Mouse (Mus musculus): ENCODE data around the gene 9330161L09Rik. TPM values are rescaled to one million over a fixed set of nuclear protein-coding genes. Genes with fewer than 3 reads are reported as not detected.
"Not testable (repeated sequence)": the region's sequence is repeated elsewhere in the genome, so short reads cannot be mapped to it uniquely, and the experiment has no call there.

Gene 9330161L09Rik
- polyA plus RNA-seq (2015; fragmentation: Nextera tagmentation; extraction: Ambion mirVana): 1.8 and 2.0 TPM in 2 replicates

DNA sequence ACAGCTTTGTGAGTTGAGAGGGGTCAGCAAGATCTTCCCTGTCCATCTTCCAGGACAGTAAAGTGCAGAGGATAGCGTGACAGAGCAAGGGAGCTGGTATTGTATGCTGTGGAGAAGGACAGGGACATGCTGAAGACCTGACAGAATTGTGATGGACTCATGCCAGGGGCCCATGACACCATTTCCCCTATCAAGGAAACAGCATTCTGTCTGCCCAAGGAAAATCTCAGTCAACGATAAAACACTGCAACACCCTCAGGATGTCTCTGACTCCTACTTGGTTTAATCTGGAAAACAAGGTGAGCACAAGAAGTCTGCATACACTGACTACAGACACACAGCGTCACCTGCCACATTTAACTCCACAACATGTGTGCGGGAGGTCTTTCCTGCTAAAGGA, at the start of gene 9330161L09Rik:
Gene 9330161L09Rik, minus strand, starts transcription at position 101 of the 400 bp plus-strand sequence.
- Histone ChIP-seq H3K9ac (no peak within 1 kb of the TSS), H3K4me3 (no peak within 1 kb of the TSS), H3K27ac (no peak within 1 kb of the TSS), H3K4me1 (no peaks in the 10 kb centered on the region), H3K36me3 (replicated peaks) (peaks cover 55% of the 10 kb centered on the region), H3K4me2 (no peak within 1 kb of the TSS), H3K9me3 (no peaks in the 10 kb centered on the region), H3K27me3 (replicated peaks) (no peaks in the 10 kb centered on the region)
- WGBS: 95% methylated on average over 4 of the region's 4 CpGs
- ATAC-seq (replicated peaks): no peak

DNA sequence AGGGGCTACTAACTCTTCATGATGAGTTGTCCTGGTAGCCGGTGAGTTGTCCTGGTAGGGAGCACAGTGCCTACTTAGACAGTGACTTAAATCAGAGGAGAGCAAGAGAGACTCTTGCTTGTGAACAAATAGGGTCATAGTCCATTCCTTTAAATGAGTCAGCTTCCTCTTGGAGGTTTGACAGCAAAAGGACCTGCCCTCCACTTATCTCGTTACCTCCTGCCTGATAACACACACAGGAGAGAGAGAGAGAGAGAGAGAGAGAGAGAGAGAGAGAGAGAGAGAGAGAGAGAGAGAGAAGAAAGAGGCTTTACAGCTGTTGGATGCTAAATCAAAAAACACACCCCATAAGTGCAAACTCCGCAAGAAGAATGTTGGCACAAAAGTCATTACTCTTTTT, 49.5 kb upstream of the 9330161L09Rik start, which contains the start of gene Ifi27l2b:
Gene Ifi27l2b, minus strand, starts transcription at position 84 of the 400 bp plus-strand sequence.
- ATAC-seq (replicated peaks): no peak
- H3K4me2 ChIP-seq: no peak within 1 kb of the TSS
- H3K9ac ChIP-seq: no peak within 1 kb of the TSS
- no peaks in the 10 kb centered on the region for H3K27me3 ChIP-seq (replicated peaks)
- no peak within 1 kb of the TSS for H3K4me3 ChIP-seq
- no peaks in the 10 kb centered on the region for H3K9me3 ChIP-seq
- no peaks in the 10 kb centered on the region for H3K36me3 ChIP-seq (replicated peaks)
- no peak within 1 kb of the TSS for H3K27ac ChIP-seq
- WGBS: 76% methylated on average over 3 of the region's 3 CpGs
- H3K4me1 ChIP-seq: no peaks in the 10 kb centered on the region

DNA sequence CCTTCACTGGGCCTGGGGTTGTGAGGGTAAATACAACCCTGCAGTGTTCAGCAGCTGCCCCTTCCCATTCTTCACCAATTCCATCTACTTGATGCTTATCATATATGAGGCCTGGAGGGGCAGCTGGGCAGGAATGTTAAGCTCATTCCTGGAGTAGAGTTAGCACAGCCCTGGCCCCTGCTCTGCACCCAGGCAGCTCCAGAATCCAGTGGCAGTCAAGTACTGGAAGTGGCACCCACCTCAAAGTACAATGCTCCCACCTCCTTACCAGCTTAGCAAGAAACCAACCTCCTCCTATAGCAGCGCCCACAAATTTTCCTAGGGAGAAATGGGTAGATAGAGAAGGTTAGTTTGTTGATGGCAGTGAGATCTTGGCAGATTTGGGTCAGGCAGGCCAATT, 49.1 kb upstream of the 9330161L09Rik start:
- not testable (repeated sequence) for H3K9ac ChIP-seq; H3K27ac ChIP-seq; H3K36me3 ChIP-seq (replicated peaks); H3K27me3 ChIP-seq (replicated peaks); H3K4me3 ChIP-seq; ATAC-seq (replicated peaks); H3K4me1 ChIP-seq; H3K9me3 ChIP-seq; H3K4me2 ChIP-seq
- WGBS: no CpG with 5 or more reads among the region's 1 CpGs

DNA sequence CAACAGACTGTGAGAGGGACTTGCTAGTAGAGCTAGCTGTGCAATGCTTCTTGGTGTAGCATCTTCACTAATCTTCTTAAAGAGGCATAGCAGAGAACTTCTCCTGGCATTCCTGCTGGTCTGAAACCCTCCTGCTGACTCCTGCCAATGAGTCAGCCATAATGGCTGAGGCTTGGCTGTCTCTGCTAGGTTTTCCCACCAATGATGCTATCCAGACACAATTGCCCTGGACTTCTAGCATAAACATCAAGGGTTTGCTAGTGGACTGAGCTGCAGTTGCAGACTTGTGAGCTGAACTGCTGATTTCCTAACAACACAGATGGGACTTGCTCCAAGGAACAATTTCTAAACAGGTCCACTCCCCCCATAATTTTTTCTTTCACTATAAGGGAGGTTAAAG, 45.7 kb upstream of the 9330161L09Rik start:
- H3K4me3 ChIP-seq: no peak overlapping the region
- ATAC-seq (replicated peaks): no peak
- no peak overlapping the region for H3K27ac ChIP-seq
- no peak overlapping the region for H3K9ac ChIP-seq
- no peaks in the 10 kb centered on the region for H3K27me3 ChIP-seq (replicated peaks)
- H3K9me3 ChIP-seq: no peaks in the 10 kb centered on the region
- H3K36me3 ChIP-seq (replicated peaks): no peaks in the 10 kb centered on the region
- no peaks in the 10 kb centered on the region for H3K4me1 ChIP-seq
- H3K4me2 ChIP-seq: no peak overlapping the region

DNA sequence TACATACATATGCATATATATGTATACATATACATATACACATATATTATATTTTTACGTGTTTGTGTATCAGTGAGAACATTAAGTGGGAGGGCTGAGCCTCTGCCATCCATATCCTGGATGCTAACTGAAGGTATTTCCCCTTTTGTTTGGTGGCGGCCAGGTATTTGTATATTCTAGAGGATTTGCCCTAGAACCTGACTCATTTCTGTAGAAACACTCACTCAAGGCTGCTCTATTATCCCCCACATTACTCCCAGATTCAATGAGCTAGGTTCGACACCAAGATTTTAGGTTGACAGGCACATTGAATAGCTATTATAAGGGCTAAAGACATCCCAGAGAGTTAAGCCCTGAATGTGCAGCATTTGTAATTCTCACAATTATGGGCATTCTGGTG, 37.4 kb upstream of the 9330161L09Rik start:
- Histone ChIP-seq H3K4me3 (no peak overlapping the region), H3K27me3 (replicated peaks) (no peaks in the 10 kb centered on the region), H3K27ac (no peak overlapping the region), H3K9me3 (no peaks in the 10 kb centered on the region), H3K4me2 (no peak overlapping the region), H3K36me3 (replicated peaks) (no peaks in the 10 kb centered on the region), H3K9ac (no peak overlapping the region), H3K4me1 (no peaks in the 10 kb centered on the region)
- ATAC-seq (replicated peaks): no peak
- 78% methylated on average over 3 of the region's 3 CpGs for WGBS

DNA sequence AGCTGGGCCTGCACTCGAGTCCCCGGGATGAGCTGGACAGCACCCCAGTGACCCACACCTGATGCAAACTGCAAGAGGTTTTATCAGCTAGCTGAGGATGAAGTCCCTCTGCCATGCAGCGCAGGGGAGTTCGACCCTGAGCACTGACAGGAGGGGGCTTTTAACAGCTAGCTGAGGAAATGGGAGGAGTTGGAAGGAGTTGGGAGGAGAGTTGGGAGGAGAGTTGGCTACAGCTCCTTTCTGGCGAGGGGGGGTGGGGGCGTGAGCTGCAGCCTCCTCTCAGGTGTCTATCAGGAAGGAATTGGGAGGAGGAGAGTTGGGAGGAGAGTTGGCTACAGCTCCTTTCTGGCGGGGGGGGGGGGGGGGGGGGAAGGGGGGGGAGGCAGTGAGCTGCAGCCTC, 36.6 kb upstream of the 9330161L09Rik start:
- H3K9me3 ChIP-seq; H3K36me3 ChIP-seq (replicated peaks); ATAC-seq (replicated peaks); H3K4me1 ChIP-seq; H3K4me3 ChIP-seq; H3K9ac ChIP-seq; H3K4me2 ChIP-seq; H3K27ac ChIP-seq; H3K27me3 ChIP-seq (replicated peaks): not testable (repeated sequence)
- WGBS: 52% methylated on average over 6 of the region's 7 CpGs

DNA sequence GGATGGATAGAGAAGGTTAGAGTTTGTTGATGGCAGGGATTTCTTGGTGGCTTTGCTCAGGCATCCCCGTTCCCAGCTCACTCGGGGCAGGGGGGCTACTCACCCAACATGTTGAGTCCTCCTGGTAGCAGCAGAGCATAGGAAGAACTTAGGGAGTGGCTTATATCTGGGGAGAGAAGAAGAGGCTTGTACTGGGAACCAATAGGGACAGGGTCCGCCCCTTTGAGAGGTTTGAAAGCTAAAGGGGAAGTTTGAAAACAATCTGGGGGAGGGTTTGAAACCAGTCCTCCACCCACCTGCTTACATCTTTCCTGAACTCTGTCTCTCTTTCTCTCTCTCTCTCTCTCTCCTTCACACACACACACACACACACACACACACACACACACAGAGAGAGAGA, 35.9 kb upstream of the 9330161L09Rik start, which contains the start of gene Ifi27l2a:
Gene Ifi27l2a, minus strand, starts transcription at position 157 of the 400 bp plus-strand sequence.
- H3K4me1 ChIP-seq: no peaks in the 10 kb centered on the region
- no peak within 1 kb of the TSS for H3K9ac ChIP-seq
- H3K9me3 ChIP-seq: no peaks in the 10 kb centered on the region
- no peak within 1 kb of the TSS for H3K4me2 ChIP-seq
- 52% methylated on average over 3 of the region's 3 CpGs for WGBS
- no peak within 1 kb of the TSS for H3K27ac ChIP-seq
- H3K27me3 ChIP-seq (replicated peaks): no peaks in the 10 kb centered on the region
- H3K4me3 ChIP-seq: no peak within 1 kb of the TSS
- H3K36me3 ChIP-seq (replicated peaks): no peaks in the 10 kb centered on the region
- no peak for ATAC-seq (replicated peaks)

DNA sequence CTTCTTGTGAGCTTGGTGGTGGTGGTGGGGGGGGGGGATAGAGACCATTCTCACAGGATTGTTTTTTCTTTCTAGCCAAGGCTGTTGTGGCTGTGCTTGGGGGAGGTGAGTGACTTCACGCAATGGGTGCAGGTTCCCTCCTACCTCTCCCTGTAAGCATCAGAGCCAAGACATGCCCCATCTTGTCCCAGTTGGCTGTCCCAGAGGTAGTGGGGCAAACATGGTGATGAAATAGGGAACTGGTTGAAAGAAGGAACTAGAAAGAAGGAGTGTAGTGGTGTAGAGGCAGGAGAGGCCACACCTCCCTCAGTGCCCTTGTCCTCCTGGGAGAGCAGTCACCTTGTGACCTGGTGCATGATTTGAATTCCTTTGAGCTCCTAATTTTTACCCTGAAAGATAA, 30.0 kb upstream of the 9330161L09Rik start:
- Histone ChIP-seq H3K4me1 (no peaks in the 10 kb centered on the region), H3K27me3 (replicated peaks) (no peaks in the 10 kb centered on the region), H3K4me2 (no peak overlapping the region), H3K27ac (no peak overlapping the region), H3K36me3 (replicated peaks) (no peaks in the 10 kb centered on the region), H3K9ac (no peak overlapping the region), H3K9me3 (no peaks in the 10 kb centered on the region), H3K4me3 (no peak overlapping the region)
- ATAC-seq (replicated peaks): no peak
- WGBS: 100% methylated on average over 1 of the region's 1 CpGs

DNA sequence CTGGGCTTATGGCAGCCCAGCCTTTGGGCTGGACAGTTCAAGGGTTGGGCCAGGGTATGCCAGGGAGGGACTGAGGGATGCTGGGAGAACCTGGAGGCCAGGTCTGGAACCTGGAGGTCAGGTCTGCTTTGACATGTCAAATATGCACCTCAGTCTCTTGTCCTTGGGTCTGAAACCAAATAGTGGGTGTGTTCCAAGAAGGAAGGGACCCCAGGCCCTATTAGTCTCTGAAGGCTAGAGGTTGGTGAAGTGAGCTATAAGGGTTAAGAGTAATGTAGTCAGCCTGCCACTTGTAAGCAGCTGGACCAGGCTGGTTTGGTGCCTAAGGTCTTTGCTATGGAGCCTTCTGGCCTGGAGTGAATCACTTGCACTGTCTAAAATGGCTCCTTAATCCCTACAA, 27.2 kb upstream of the 9330161L09Rik start:
- H3K4me1 ChIP-seq: no peaks in the 10 kb centered on the region
- no peaks in the 10 kb centered on the region for H3K27me3 ChIP-seq (replicated peaks)
- H3K36me3 ChIP-seq (replicated peaks): no peaks in the 10 kb centered on the region
- H3K9me3 ChIP-seq: no peaks in the 10 kb centered on the region
- no peak overlapping the region for H3K4me2 ChIP-seq
- no peak overlapping the region for H3K4me3 ChIP-seq
- no peak for ATAC-seq (replicated peaks)
- H3K27ac ChIP-seq: no peak overlapping the region
- no peak overlapping the region for H3K9ac ChIP-seq

DNA sequence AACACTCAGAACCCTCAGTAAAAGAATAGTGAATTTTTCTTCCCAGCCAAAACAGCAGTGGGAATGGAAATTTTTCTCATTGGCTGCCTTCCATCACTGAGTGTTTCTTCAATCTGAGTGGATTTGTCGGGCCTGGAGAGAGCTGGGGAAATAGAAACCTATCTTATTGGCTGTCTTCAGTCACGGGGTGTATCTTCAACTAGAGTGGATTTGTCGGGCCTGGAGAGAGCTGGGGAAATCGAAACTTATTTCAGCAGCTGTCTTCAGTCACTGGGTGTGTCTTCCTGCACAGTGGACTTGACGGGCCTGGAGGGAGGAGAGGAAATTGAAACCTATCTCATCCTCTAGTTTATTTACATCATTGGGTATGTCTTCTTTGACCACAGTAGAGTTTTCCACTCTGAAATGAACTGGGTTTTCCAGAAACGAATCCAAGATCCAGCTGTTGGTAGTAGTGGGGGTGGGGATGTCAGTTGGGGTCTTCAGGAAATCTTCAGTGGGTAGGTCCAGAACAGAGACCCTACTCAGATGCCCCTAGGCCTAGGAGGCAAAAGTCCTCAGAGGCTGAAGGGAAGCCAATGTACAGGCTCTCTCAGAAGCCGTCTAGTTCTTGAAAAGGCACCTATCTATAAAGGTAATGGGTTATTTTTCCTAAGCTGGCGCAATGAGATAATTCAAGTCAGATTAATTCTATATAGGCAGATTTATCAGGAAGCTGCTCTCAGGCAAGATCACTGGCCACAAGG, 26.5 kb upstream of the 9330161L09Rik start, which contains the start of gene Ifi27:
Gene Ifi27, plus strand, starts transcription at position 226 of the 746 bp plus-strand sequence.
- H3K4me2 ChIP-seq: no peak within 1 kb of the TSS
- H3K27ac ChIP-seq: no peak within 1 kb of the TSS
- no peaks in the 10 kb centered on the region for H3K9me3 ChIP-seq
- no peak within 1 kb of the TSS for H3K4me3 ChIP-seq
- 76% methylated on average over 8 of the region's 8 CpGs for WGBS
- no peak within 1 kb of the TSS for H3K9ac ChIP-seq
- no peaks in the 10 kb centered on the region for H3K27me3 ChIP-seq (replicated peaks)
- ATAC-seq (replicated peaks): no peak
- no peaks in the 10 kb centered on the region for H3K4me1 ChIP-seq
- H3K36me3 ChIP-seq (replicated peaks): no peaks in the 10 kb centered on the region

DNA sequence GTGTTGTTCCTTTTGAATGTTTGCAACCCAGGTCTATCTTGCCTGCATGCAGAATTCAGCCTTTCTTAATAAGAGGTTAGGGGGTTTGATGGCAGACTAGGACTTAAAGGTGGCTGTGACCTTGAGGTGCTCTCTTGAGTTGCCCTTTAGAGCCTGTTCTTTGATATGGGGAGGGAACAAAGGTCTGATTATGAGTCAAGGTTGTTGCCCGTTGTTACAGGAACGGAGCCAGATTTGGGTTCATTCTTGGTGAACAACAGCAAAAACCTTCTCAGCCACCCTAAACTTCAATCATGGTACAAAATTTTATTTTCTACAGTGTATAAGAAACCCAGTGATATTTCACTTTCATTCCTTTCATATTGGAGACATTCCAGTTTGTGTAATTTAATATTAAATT, 25.8 kb upstream of the 9330161L09Rik start:
- Histone ChIP-seq H3K9ac (no peak overlapping the region), H3K4me2 (no peak overlapping the region), H3K9me3 (no peaks in the 10 kb centered on the region), H3K36me3 (replicated peaks) (no peaks in the 10 kb centered on the region), H3K27me3 (replicated peaks) (no peaks in the 10 kb centered on the region), H3K4me3 (no peak overlapping the region), H3K4me1 (no peaks in the 10 kb centered on the region), H3K27ac (no peak overlapping the region)
- no peak for ATAC-seq (replicated peaks)
- 97% methylated on average over 2 of the region's 2 CpGs for WGBS

DNA sequence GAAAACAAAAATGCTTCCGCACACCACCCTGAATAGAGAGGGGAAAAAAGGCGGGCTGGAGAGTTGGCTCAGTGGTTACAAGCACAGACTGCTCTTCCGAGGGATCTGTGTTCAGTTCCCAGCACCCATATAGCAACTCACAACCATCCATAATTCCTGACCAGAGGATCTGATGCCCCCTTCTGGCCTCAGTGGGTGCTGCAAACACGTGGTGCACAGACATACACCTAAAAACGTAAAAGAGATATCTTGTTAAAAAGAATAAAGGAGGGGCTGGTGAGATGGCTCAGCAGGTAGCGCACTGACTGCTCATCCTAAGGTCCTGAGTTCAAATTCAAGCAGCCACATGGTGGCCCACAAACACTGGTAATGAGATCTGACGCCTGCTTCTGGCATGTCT, 19.1 kb upstream of the 9330161L09Rik start:
- Histone ChIP-seq H3K4me3 (no peak overlapping the region), H3K4me2 (no peak overlapping the region), H3K36me3 (replicated peaks) (no peaks in the 10 kb centered on the region), H3K9ac (no peak overlapping the region), H3K27me3 (replicated peaks) (no peaks in the 10 kb centered on the region), H3K4me1 (peaks cover 30% of the 10 kb centered on the region), H3K27ac (no peak overlapping the region), H3K9me3 (no peaks in the 10 kb centered on the region)
- ATAC-seq (replicated peaks): no peak
- WGBS: 93% methylated on average over 7 of the region's 7 CpGs
